Mouse (Mus musculus): ENCODE data around the gene Capns1. TPM values are rescaled to one million over a fixed set of nuclear protein-coding genes. Genes with fewer than 3 reads are reported as not detected.

Capns1 gene
- 112 and 118 TPM in 2 replicates for polyA plus RNA-seq (2015; fragmentation: Nextera tagmentation; extraction: Ambion mirVana)

GRCm38 (mm10) chr7:30198481-30198971 is at the start of gene Capns1:
Gene Capns1, minus strand, starts transcription at chr7:30198811.

DNA sequence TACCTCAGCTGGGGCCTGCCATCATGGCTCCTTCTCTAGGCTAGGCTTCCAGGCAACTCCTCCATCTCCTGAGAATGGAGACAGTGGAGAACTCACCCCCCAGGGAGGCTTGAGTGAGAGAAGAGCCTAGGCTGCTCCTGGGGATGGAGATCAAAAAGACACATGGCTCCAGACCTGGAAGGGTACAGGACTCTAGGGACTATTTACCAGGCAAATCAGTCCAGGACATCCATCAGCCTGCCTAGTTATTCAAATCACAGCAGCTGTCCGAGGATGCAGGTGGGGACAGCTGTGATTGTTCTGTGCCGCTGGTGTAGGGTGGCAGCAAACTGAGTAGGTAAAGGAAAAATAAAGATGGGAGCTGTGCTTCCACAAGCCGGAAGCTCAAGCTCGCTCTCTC is 37.0 kb upstream of the Capns1 start, which contains the start of gene Ovol3:
TSS of gene Ovol3 (minus strand) at position 101 of the 400 bp plus-strand sequence.

GRCm38 (mm10) chr7:30231669-30232454 is 33.3 kb upstream of the Capns1 start, which contains the start of the genes Polr2i and Tbcb:
Gene Polr2i, plus strand, starts transcription at chr7:30231948.
Gene Tbcb, minus strand, starts transcription at chr7:30232272.

DNA sequence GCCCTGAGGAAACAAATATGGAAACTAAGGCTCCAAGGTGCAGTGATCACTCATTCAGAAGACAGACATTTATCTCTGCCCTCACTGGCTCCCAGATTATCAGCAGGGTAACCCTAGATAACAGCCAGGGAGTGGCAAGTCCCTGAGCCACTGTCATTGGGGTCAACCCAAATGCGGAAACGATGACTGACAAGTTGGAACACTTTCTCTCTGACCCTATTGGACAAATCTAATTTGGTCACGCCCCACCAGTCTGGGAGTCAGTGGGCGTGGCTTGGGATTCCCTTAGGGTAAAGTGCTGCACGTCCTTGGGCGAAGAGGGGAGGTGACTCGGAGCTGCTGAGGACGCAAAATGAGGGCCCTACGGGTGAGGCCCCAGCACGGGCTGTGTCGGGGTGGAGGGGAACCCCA is 14.7 kb downstream of the Capns1 start, which contains the start of gene Cox7a1:
TSS of gene Cox7a1 (plus strand) at position 266 of the 411 bp plus-strand sequence.

DNA sequence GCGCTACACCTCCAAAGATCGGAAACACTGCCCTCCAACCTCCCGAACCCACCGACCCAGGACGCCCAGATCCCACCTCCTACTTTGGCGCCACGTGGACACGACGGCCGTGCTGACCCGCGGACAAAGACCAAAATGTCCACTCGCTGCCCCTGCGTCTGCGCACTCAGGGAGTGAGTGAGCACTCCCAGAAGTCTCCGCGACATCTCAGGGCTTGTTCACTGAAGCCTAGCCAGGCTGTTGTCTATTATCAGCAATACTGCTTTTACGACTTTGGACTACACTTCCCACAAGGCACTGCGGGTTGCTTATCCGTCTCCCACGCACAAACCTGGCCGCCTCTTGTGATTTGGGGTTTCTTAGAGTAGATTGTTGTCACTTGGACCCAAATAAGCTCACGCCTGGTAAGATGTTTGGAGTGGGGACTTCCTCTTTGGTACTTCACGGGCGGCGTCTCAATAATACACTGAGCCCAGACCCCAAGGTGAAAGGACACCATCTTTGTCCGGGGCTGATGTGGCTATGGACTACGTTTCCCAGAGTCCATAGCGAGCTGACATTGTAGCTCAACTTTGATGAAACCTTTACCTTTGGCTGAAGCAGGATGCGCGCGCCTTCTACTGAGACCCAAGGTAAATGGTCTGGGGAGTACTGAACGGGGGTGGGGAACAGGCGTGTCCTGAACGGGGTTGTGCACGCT is 28.9 kb downstream of the Capns1 start, which contains the start of gene Zfp146:
TSS of gene Zfp146 (minus strand) at position 168 of the 700 bp plus-strand sequence.

Other genes with a start within 250 kb of the Capns1 start
- gene Zfp74, start 244.7 kb downstream of the Capns1 start, polyA plus RNA-seq (2015; fragmentation: Nextera tagmentation; extraction: Ambion mirVana), result 14.1 and 18.0 TPM in 2 replicates
- 3.5 and 3.8 TPM in 2 replicates for gene Zfp568, start 214.9 kb downstream of the Capns1 start, polyA plus RNA-seq (2015; fragmentation: Nextera tagmentation; extraction: Ambion mirVana)
- gene Zfp14, start 147.4 kb downstream of the Capns1 start, polyA plus RNA-seq (2015; fragmentation: Nextera tagmentation; extraction: Ambion mirVana), result 7.7 and 8.9 TPM in 2 replicates
- 6.1 and 7.4 TPM in 2 replicates for gene Zfp82, start 125.9 kb downstream of the Capns1 start, polyA plus RNA-seq (2015; fragmentation: Nextera tagmentation; extraction: Ambion mirVana)
- gene Gm26920, start 108.4 kb downstream of the Capns1 start, polyA plus RNA-seq (2015; fragmentation: Nextera tagmentation; extraction: Ambion mirVana), result 1.3 TPM in 1 of 2 replicates, not detected in the other
- gene Zfp566, start 108.3 kb downstream of the Capns1 start, polyA plus RNA-seq (2015; fragmentation: Nextera tagmentation; extraction: Ambion mirVana), result 14.9 and 16.5 TPM in 2 replicates
- 43.7 and 49.3 TPM in 2 replicates for gene Zfp260, start 104.0 kb downstream of the Capns1 start, polyA plus RNA-seq (2015; fragmentation: Nextera tagmentation; extraction: Ambion mirVana)
- 13.8 and 20.1 TPM in 2 replicates for gene Zfp382, start 76.9 kb downstream of the Capns1 start, polyA plus RNA-seq (2015; fragmentation: Nextera tagmentation; extraction: Ambion mirVana)
- 7.4 and 8.8 TPM in 2 replicates for gene Zfp146, start 29.1 kb downstream of the Capns1 start, polyA plus RNA-seq (2015; fragmentation: Nextera tagmentation; extraction: Ambion mirVana)
- gene Cox7a1, start 14.7 kb downstream of the Capns1 start, polyA plus RNA-seq (2015; fragmentation: Nextera tagmentation; extraction: Ambion mirVana), result 5.8 and 7.4 TPM in 2 replicates
- gene Polr2i, start 33.1 kb upstream of the Capns1 start, polyA plus RNA-seq (2015; fragmentation: Nextera tagmentation; extraction: Ambion mirVana), result 188 and 198 TPM in 2 replicates
- gene Tbcb, start 33.5 kb upstream of the Capns1 start, polyA plus RNA-seq (2015; fragmentation: Nextera tagmentation; extraction: Ambion mirVana), result 477 and 510 TPM in 2 replicates
- not detected in 2 replicates for gene Ovol3, start 36.9 kb upstream of the Capns1 start, polyA plus RNA-seq (2015; fragmentation: Nextera tagmentation; extraction: Ambion mirVana)
- 0.57 and 0.79 TPM in 2 replicates for gene Thap8, start 81.3 kb upstream of the Capns1 start, polyA plus RNA-seq (2015; fragmentation: Nextera tagmentation; extraction: Ambion mirVana)
- gene Wdr62, start 81.6 kb upstream of the Capns1 start, polyA plus RNA-seq (2015; fragmentation: Nextera tagmentation; extraction: Ambion mirVana), result 3.5 TPM in 2 replicates
- 106 and 124 TPM in 2 replicates for gene Clip3, start 92.9 kb upstream of the Capns1 start, polyA plus RNA-seq (2015; fragmentation: Nextera tagmentation; extraction: Ambion mirVana)
- 129 and 146 TPM in 2 replicates for gene Alkbh6, start 109.9 kb upstream of the Capns1 start, polyA plus RNA-seq (2015; fragmentation: Nextera tagmentation; extraction: Ambion mirVana)
- 12.1 and 14.5 TPM in 2 replicates for gene Syne4, start 116.0 kb upstream of the Capns1 start, polyA plus RNA-seq (2015; fragmentation: Nextera tagmentation; extraction: Ambion mirVana)
- gene E130208F15Rik, start 122.9 kb upstream of the Capns1 start, polyA plus RNA-seq (2015; fragmentation: Nextera tagmentation; extraction: Ambion mirVana), result not detected in 2 replicates
- 20.0 and 20.8 TPM in 2 replicates for gene Sdhaf1, start 125.1 kb upstream of the Capns1 start, polyA plus RNA-seq (2015; fragmentation: Nextera tagmentation; extraction: Ambion mirVana)
- gene Lrfn3, start 164.0 kb upstream of the Capns1 start, polyA plus RNA-seq (2015; fragmentation: Nextera tagmentation; extraction: Ambion mirVana), result 17.5 and 17.7 TPM in 2 replicates
- 65.9 and 77.3 TPM in 2 replicates for gene Tyrobp, start 214.9 kb upstream of the Capns1 start, polyA plus RNA-seq (2015; fragmentation: Nextera tagmentation; extraction: Ambion mirVana)
- gene Hcst, start 221.0 kb upstream of the Capns1 start, polyA plus RNA-seq (2015; fragmentation: Nextera tagmentation; extraction: Ambion mirVana), result 0.81 and 1.1 TPM in 2 replicates
- 2.8 and 3.3 TPM in 2 replicates for gene Nfkbid, start 222.9 kb upstream of the Capns1 start, polyA plus RNA-seq (2015; fragmentation: Nextera tagmentation; extraction: Ambion mirVana)
- 663 and 695 TPM in 2 replicates for gene Aplp1, start 246.7 kb upstream of the Capns1 start, polyA plus RNA-seq (2015; fragmentation: Nextera tagmentation; extraction: Ambion mirVana)